Mouse (Mus musculus): ENCODE results near the gene Dennd4a.
"Not testable (repeated sequence)": the region's sequence is repeated elsewhere in the genome, so short reads cannot be mapped to it uniquely, and the experiment has no call there.

The Dennd4a gene

GRCm38 (mm10) chr9:64811538-64812474 lies 666 bp downstream of the Dennd4a start:
- peak; percentile 64 for DNase-seq (ENCODE audit: low read depth)

- no peak for DNase-seq (ENCODE audit: low read depth)
Observed at GRCm38 (mm10) chr9:64812475-64812860, 1.3 kb downstream of the Dennd4a start.

- peak; percentile 67 for DNase-seq (ENCODE audit: low read depth)
Observed at GRCm38 (mm10) chr9:64814273-64814672, 3.1 kb downstream of the Dennd4a start.

- not testable (repeated sequence) for DNase-seq (ENCODE audit: low read depth)
Observed at GRCm38 (mm10) chr9:64819686-64820085, 8.5 kb downstream of the Dennd4a start.

GRCm38 (mm10) chr9:64820086-64820795 lies 9.1 kb downstream of the Dennd4a start:
- DNase-seq (ENCODE audit: low read depth), result no peak

GRCm38 (mm10) chr9:64822235-64822634 lies 11.1 kb downstream of the Dennd4a start:
- no peak for DNase-seq (ENCODE audit: low read depth)

- DNase-seq (ENCODE audit: low read depth), result no peak
Observed at GRCm38 (mm10) chr9:64824389-64825008, 13.4 kb downstream of the Dennd4a start.

GRCm38 (mm10) chr9:64830092-64830618 lies 19.0 kb downstream of the Dennd4a start:
- DNase-seq (ENCODE audit: low read depth), result peak; percentile 95

- DNase-seq (ENCODE audit: low read depth), result peak; percentile 61
Observed at GRCm38 (mm10) chr9:64830641-64831040, 19.5 kb downstream of the Dennd4a start.

- no peak for DNase-seq (ENCODE audit: low read depth)
Observed at GRCm38 (mm10) chr9:64831760-64832159, 20.6 kb downstream of the Dennd4a start.

GRCm38 (mm10) chr9:64834418-64834817 lies 23.3 kb downstream of the Dennd4a start:
- no peak for DNase-seq (ENCODE audit: low read depth)

- peak; percentile 51 for DNase-seq (ENCODE audit: low read depth)
Observed at GRCm38 (mm10) chr9:64845355-64845754, 34.2 kb downstream of the Dennd4a start.

- DNase-seq (ENCODE audit: low read depth), result no peak
Observed at GRCm38 (mm10) chr9:64849548-64849947, 38.4 kb downstream of the Dennd4a start.

GRCm38 (mm10) chr9:64860083-64860482 lies 48.9 kb downstream of the Dennd4a start:
- DNase-seq (ENCODE audit: low read depth), result peak; percentile 41

GRCm38 (mm10) chr9:64862687-64863086 lies 51.5 kb downstream of the Dennd4a start:
- peak; percentile 69 for DNase-seq (ENCODE audit: low read depth)

GRCm38 (mm10) chr9:64886008-64886407 lies 74.9 kb downstream of the Dennd4a start:
- no peak for DNase-seq (ENCODE audit: low read depth)

- DNase-seq (ENCODE audit: low read depth), result no peak
Observed at GRCm38 (mm10) chr9:64896605-64897004, 85.5 kb downstream of the Dennd4a start.

- no peak for DNase-seq (ENCODE audit: low read depth)
Observed at GRCm38 (mm10) chr9:64902866-64903265, 91.7 kb downstream of the Dennd4a start.

- DNase-seq (ENCODE audit: low read depth), result peak; percentile 88
Observed at GRCm38 (mm10) chr9:64903386-64903785, 92.2 kb downstream of the Dennd4a start.

GRCm38 (mm10) chr9:64904917-64905640 lies 93.9 kb downstream of the Dennd4a start:
- DNase-seq (ENCODE audit: low read depth), result no peak

- DNase-seq (ENCODE audit: low read depth), result no peak
Observed at GRCm38 (mm10) chr9:64907441-64907840, 96.3 kb downstream of the Dennd4a start.

GRCm38 (mm10) chr9:64913406-64913805 lies 102.3 kb downstream of the Dennd4a start:
- DNase-seq (ENCODE audit: low read depth), result no peak
